Mouse (Mus musculus) left cerebral cortex, adult 2 months (tissue): ENCODE measurements around the gene Rab30. TPM values are rescaled to one million over a fixed set of nuclear protein-coding genes. Genes with fewer than 3 reads are reported as not detected.
"Not testable (repeated sequence)": the region's sequence is repeated elsewhere in the genome, so short reads cannot be mapped to it uniquely, and the experiment has no call there.

Experiments
- DNase-seq, 2 experiments: peaks; one replicate each; pipeline ENCODE4 v3.0.0; 2021 to 2022; ENCODE audit warnings: low spot score in 2 of 2, mixed read lengths in 1 of 2; ENCODE audit errors: extremely low spot score in 1 of 2
- H3K27ac ChIP-seq: fragments of 200-600 bp; 2 replicates; pipeline ENCODE4 v1.8.1; 2022
- H3K4me3 ChIP-seq: fragments of 200-600 bp; 2 replicates; pipeline ENCODE4 v1.8.1; 2022
- CTCF ChIP-seq: fragments of 200-600 bp; IDR thresholded peaks from 2 replicates; pipeline ENCODE4 v1.8.1; 2022; ENCODE audit warnings: antibody characterized with exemption, mild to moderate bottlenecking, moderate library complexity
- intact Hi-C: fragments of 180-260 bp; cut with DNase I; formaldehyde crosslinking; loops from one replicate; pipeline ENCODE4 v1.15.1; 2025
- total RNA-seq, 2 experiments: library from RNA; stranded (reverse); gene quantifications; 2 replicates each; pipeline ENCODE4 v1.2.3; 2021

The Rab30 gene
- total RNA-seq, 2 experiments from 2014 or later: 38.7 to 43.6 TPM

DNA sequence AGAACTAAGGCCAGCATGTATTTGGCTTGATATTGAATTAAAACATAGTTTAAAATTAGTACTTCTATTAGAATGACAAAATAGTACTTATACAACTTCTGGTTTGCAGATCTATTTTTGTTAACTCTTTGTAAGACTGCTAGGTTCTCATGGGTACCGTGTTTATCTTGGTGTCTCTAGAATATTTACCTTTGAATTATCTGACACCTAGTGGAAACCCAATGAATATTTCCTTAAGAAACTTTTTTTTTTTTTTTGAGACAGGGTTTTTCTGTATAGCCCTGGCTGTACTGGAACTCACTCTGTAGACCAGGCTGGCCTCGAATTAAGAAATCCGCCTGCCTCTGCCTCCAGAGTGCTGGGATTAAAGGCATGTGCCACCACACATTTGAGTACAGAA lies 11.8 kb upstream of the Rab30 start:
- H3K4me3 ChIP-seq, H3K27ac ChIP-seq, intact Hi-C loops, DNase-seq: not testable (repeated sequence)
- peak; percentile 9 for TF ChIP-seq CTCF

DNA sequence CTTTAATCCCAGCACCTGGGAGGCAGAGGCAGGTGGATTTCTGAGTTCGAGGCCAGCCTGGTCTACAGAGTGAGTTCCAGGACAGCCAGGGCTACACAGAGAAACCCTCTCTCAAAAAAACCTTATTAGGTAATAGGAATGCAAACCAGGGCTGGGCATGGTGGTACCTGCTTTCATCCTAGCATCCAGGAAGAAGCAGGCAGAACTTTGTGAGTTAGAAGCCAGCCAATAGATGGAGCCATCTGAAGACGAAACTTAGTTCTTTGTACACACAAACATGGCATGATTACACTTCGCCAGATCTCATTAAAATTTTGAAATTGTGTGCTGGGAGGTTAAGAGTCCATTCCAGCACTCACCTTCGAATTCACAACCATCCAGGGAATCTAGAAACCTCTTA lies 10.9 kb upstream of the Rab30 start:
- no peak overlapping the region for H3K4me3 ChIP-seq
- TF ChIP-seq CTCF: no peak; the same call in 1 of the 2 replicates
- no peak overlapping the region for H3K27ac ChIP-seq
- DNase-seq: no peak
- intact Hi-C loops: no loop called here

DNA sequence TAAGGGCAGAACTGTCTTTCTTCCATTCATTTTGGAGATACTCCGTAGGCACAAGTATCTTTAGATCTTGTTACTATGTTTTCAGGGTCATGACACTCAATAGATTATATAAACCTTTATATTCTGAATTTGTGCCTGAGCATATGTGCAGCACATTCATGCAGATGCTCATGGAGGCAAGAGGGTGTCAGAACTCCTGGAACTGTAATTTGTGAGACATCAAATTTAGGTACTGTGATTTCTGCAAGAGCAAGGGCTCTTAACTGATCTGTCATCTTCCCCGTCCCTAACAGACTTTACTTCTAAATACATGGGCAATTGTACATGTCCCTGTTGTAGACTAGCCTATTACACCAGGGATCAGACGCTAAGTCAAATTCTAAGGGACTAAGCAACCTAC lies 10.4 kb upstream of the Rab30 start:
- Histone ChIP-seq H3K27ac (no peak overlapping the region), H3K4me3 (no peak overlapping the region)
- no peak for TF ChIP-seq CTCF
- intact Hi-C loops: no loop called here
- DNase-seq: no peak

DNA sequence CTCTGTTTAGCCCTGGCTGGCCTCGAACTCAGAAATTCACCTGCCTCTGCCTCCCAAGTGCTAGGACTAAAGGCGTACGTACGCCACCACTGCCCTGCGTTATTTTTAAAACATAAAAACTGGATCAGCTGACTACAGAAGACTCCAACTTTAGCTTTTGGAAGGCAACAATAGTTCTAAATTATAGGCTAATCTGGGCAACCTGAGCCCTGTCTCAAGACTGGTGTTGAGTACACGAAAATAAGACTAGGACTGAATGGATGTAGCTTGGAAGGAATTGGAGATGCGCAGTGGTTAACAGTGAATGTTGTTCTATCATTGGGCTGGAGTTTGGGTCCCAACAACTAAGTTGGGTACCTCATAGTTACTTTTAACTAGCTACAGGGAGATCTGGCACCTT lies 9.3 kb upstream of the Rab30 start:
- no peak overlapping the region for H3K27ac ChIP-seq
- TF ChIP-seq CTCF: no peak
- no peak for DNase-seq
- intact Hi-C loops: no loop called here
- no peak overlapping the region for H3K4me3 ChIP-seq

DNA sequence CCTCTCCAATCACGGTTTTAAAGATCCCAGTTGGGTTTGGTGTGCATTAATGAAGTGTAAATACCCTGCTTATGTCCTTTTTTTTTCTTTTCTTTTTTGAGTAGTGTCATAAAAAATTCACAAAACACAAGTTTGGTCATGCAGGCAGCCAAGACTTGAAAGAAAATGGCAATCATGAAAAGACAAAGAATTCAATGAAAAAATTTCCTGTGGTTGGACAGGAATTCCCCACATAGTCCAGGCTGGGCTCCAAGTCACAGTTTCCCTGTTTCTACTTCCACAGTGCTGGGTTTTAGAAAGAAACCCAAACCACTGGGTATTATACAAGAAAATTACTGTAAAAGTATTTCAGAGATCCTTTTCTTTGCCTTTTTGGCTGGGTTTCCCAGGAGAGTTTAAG lies 3.8 kb upstream of the Rab30 start:
- TF ChIP-seq CTCF: no peak
- Histone ChIP-seq H3K4me3 (no peak overlapping the region), H3K27ac (no peak overlapping the region)
- intact Hi-C loops: no loop called here
- no peak for DNase-seq

DNA sequence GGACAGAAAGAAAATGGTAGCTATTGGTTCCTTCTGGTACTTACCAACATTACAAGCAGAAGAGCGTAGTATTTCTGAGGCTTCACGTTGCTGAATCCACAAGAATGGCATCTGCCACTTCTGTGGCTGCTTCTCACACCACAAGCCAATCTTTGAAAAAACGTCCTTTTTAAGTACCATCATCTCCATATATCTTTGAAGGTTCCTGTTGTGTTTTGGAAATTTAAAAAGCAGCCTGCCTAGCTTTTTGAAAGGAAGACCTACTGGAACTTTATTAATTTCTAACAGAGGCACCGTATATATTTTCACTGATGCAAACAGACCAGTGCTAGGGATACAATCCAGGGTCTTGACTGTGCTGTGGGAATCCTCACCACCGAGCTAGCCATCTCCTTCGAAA lies 1.4 kb upstream of the Rab30 start:
- TF ChIP-seq CTCF: no peak
- H3K4me3 ChIP-seq: peak overlapping the region; percentile 75
- no peak overlapping the region for H3K27ac ChIP-seq
- DNase-seq: no peak
- intact Hi-C loops: loop anchor here (2.0 to 5.0 kb wide), 3 partner anchors 71 to 127 kb away; partner anchors contain the start of gene Pcf11

DNA sequence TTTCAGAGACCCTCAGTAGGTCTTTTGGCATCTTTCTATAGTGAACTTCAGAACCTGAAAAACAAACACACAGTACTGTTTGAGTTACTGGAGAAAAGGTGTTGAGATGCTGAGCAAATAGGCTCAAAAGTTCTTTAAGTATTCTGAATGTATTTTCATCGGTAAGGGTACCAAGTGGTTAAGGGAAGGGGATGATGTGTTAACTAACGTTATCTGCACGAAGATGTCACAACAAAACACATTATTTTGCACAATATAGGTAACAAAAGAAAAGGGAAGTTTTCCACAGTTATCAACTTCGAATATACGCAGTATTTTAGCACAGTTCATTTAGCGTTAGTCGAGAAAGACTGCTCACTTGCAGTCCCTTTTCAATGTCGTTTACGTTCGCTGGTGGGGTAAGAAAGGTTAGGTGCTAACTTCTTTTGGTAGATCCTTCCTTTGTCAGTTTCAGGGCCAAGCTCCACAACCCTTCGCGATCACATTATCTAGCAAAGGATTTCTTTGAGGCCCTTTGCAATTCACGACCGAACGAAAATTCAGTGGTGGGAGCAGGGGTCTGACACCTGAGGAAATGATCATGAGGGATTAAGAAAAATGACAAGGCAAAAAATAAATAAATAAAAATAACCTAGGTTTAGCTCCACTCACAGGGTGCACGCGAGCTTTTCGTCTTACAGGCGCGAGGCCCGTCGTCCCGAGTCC lies 840 bp upstream of the Rab30 start:
- H3K27ac ChIP-seq: peak overlapping the region; percentile 95
- TF ChIP-seq CTCF: no peak
- intact Hi-C loops: loop anchor here (2.0 to 5.0 kb wide), 3 partner anchors 72 to 126 kb away; partner anchors contain the start of gene Pcf11
- H3K4me3 ChIP-seq: peak overlapping the region; percentile 75
- no peak for DNase-seq

DNA sequence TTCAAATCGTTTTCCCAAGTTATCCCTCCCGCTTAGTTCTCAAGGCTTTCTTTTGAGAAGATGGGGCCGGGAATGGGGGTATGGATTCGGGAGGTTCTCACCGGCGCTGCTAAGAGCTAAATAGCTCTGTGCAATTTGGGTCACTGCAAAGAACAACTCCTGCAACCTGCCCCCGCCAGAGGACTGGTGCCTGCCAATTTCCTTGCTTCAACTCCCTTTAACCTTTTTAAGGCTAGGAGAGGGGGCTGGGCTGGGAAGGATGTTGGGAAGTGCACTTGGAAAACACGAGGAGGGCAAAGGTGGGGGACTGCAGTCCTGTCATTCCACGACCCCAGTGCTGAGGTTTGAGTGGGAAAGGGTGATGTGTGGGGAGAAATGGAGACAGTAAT lies 452 bp downstream of the Rab30 start:
- TF ChIP-seq CTCF: no peak
- intact Hi-C loops: loop anchor here (2.0 to 5.0 kb wide), 4 partner anchors 35 to 125 kb away; partner anchors contain the start of gene Pcf11
- Histone ChIP-seq H3K27ac (peak overlapping the region; percentile 87), H3K4me3 (peak overlapping the region; percentile 75)
- peak; percentile 29 to 41 for DNase-seq

DNA sequence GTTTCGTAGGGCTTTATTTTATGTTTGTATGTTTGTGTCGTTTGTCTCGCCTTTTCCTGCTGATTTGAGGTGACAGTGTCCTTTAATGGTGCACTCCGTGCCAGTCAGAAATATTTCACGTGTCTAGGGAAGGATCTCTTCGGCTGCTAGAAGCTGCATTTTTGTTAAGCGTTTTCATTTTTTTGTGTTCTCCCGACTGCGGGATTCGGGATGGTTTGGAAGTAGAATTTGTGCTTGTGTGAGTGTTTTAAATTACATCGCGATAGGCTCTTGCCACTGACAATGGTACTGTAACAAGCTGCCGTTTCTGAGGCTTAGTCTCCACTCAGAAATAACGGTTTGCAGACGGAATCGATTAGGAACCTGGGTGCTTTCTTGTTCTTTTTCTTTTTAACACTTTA lies 938 bp downstream of the Rab30 start:
- peak overlapping the region; percentile 75 for H3K4me3 ChIP-seq
- TF ChIP-seq CTCF: no peak
- peak overlapping the region; percentile 87 for H3K27ac ChIP-seq
- intact Hi-C loops: loop anchor here (2.0 to 5.0 kb wide), 2 partner anchors 34 to 85 kb away; no protein-coding TSS in a partner anchor
- no peak for DNase-seq

DNA sequence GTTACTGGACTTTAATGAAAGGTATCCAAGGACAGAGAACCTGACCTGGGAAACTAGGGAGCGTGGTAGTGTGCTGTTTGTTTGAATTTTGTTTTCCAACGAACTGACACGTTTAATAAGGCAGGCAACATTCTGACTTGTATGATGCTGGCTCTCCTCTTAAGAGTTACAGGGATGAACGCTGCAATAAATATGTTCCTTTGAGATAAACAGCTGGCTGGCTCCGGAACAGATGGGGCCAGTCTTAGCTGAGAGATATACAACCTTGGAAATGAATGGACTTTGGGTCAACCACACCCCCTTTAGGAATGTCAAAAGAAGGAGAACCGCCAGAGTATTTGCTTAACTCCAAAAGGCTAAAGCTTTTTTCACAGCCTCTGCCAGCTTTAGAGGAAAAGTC lies 1.4 kb downstream of the Rab30 start:
- intact Hi-C loops: loop anchor here (2.0 to 5.0 kb wide), 2 partner anchors 34 to 85 kb away; no protein-coding TSS in a partner anchor
- H3K4me3 ChIP-seq: peak overlapping the region; percentile 75
- H3K27ac ChIP-seq: no peak overlapping the region; the same call in 1 of the 2 replicates
- TF ChIP-seq CTCF: no peak
- DNase-seq: no peak

DNA sequence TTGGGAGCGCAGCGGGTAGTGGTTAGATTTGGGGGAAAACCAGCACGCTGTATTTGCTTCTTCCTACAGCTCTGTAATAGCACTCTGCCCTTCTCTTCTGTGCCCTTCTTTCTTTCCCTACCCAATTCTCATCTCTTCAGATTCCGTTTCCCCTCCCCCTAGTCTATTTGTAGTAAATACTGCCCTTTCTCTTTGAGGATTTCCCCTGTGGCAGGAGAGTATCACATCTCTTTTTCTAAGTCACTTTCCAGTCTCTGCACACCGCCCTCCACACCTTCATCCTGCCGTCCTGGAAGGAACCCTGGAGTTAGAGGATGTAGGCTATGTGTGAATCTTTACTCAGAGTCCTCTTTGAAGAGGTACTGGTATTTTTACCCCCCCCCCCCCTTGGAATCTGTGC lies 1.9 kb downstream of the Rab30 start:
- H3K4me3 ChIP-seq: peak overlapping the region; percentile 75
- intact Hi-C loops: loop anchor here (2.0 to 5.0 kb wide), 2 partner anchors 33 to 84 kb away; no protein-coding TSS in a partner anchor
- TF ChIP-seq CTCF: no peak
- H3K27ac ChIP-seq: no peak overlapping the region
- no peak for DNase-seq

DNA sequence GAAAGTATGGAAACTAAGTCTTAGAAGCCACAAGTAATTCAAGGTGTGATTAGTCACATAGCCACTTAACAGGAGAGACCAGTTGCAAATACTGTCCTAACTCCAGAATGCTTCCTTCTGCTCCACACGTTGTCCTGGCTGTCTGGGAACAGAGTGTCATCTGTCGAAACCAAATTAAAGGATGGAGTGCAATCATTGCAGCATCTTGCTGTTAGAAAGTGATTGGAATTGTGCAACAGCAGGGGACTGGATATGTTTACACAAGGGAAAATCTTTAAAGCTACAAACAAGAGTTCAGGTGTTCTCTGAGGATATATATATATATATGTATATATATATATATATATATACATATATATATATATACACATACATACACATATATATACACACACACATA lies 9.0 kb downstream of the Rab30 start:
- TF ChIP-seq CTCF: no peak
- Histone ChIP-seq H3K27ac (no peak overlapping the region), H3K4me3 (no peak overlapping the region)
- no peak for DNase-seq
- intact Hi-C loops: no loop called here

DNA sequence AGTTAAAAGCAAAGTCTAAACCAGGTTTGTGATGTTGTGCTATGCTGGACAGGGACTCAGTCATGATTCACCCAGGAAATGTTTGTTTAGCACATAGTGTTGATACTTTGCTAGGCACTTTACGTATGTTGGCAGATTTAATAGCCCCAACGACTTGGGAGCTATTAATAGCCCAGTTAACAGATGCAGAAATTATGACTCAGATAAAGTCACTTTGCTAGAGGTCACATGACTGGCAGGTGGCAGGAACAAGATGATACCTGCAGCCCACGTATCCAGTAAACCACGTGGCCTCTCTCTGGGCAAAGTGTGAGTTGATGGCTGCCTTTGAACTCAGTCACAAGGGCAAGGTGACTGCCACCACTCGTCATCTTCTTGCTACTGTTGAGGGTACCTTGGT lies 16.7 kb downstream of the Rab30 start:
- Histone ChIP-seq H3K4me3 (no peak overlapping the region), H3K27ac (no peak overlapping the region)
- intact Hi-C loops: no loop called here
- DNase-seq: no peak
- TF ChIP-seq CTCF: no peak
